Mouse (Mus musculus): ENCODE measurements around the gene Zfp598.

GRCm38 (mm10) chr17:24654969-24655368 lies 14.5 kb upstream of the Zfp598 start:
- no peak for TF ChIP-seq CTCF (IDR thresholded peaks at IDR 0.05; ENCODE audit: control insufficient read depth, insufficient read depth, insufficient replicate concordance, low read depth, low read length)
- no peak for TF ChIP-seq POLR2A (IDR thresholded peaks at IDR 0.05; ENCODE audit: control insufficient read depth, low read depth, low read length)

Data from testis, adult 2 months (tissue).